Mouse (Mus musculus) hindbrain, embryonic 16.5 days (tissue): ENCODE measurements around the gene Pigq. TPM values are rescaled to one million over a fixed set of nuclear protein-coding genes. Genes with fewer than 3 reads are reported as not detected.
A peak's percentile ranks its signal among the peaks of the same experiment; 100 is the strongest.

Experiments used
- ATAC-seq: fragments of 200-750 bp; cut with Nextera tagmentation; 2 replicates; pipeline ENCODE4 v1.8.0; 2017; ENCODE audit warnings: moderate TSS enrichment, moderate library complexity
- H3K27ac ChIP-seq: fragments of 300-500 bp; sonication (generic); 2 replicates; pipeline ENCODE4 v1.5.1; 2014; ENCODE audit warnings: low read depth, mild to moderate bottlenecking, control low read depth, low read length, moderate library complexity
- H3K27me3 ChIP-seq: fragments of 300-500 bp; sonication (generic); replicated peaks from 2 replicates; pipeline ENCODE4 v1.6.1; 2014; ENCODE audit warnings: low read length; ENCODE audit not compliant: control insufficient read depth, insufficient read depth
- H3K36me3 ChIP-seq: fragments of 300-500 bp; sonication (generic); 2 replicates; pipeline ENCODE4 v1.6.1; 2014; ENCODE audit warnings: mild to moderate bottlenecking, low read length, moderate library complexity, mixed read lengths; ENCODE audit not compliant: control insufficient read depth, insufficient read depth
- H3K4me1 ChIP-seq: fragments of 300-500 bp; sonication (generic); 2 replicates; pipeline ENCODE4 v1.6.1; 2014; ENCODE audit warnings: low read depth, low read length; ENCODE audit not compliant: control insufficient read depth, insufficient read depth
- H3K4me2 ChIP-seq: fragments of 300-500 bp; sonication (generic); 2 replicates; pipeline ENCODE4 v1.6.1; 2014; ENCODE audit warnings: mild to moderate bottlenecking, low read length, control low read depth, moderate library complexity
- H3K4me3 ChIP-seq: fragments of 300-500 bp; sonication (generic); 2 replicates; pipeline ENCODE4 v1.5.1; 2014; ENCODE audit warnings: mild to moderate bottlenecking, low read length, control low read depth, moderate library complexity
- H3K9ac ChIP-seq: fragments of 300-500 bp; sonication (generic); 2 replicates; pipeline ENCODE4 v1.6.1; 2014; ENCODE audit warnings: low read depth, mild to moderate bottlenecking, control low read depth, low read length, moderate library complexity
- H3K9me3 ChIP-seq: fragments of 300-500 bp; sonication (generic); 2 replicates; pipeline ENCODE4 v1.6.1; 2014; ENCODE audit warnings: mild to moderate bottlenecking, low read length, moderate library complexity; ENCODE audit not compliant: control insufficient read depth
- WGBS: fragments of 180-500 bp; shearing (Covaris S2); extraction: QIAGEN DNeasy Blood & Tissue Kit; methylation state at CpG from one replicate; pipeline ENCODE4 v1.1.7; 2014; 5-methylcytosine and 5-hydroxymethylcytosine counted together
- polyA plus RNA-seq: library from polyadenylated mRNA; unstranded; fragments of >200 nt; fragmentation: Nextera tagmentation; extraction: Ambion mirVana; gene quantifications from 2 replicates; pipeline ENCODE4 v1.2.1, GENCODE M21; 2015

The Pigq gene
- polyA plus RNA-seq, 1 experiment from 2014 or later: 83.1 TPM

DNA sequence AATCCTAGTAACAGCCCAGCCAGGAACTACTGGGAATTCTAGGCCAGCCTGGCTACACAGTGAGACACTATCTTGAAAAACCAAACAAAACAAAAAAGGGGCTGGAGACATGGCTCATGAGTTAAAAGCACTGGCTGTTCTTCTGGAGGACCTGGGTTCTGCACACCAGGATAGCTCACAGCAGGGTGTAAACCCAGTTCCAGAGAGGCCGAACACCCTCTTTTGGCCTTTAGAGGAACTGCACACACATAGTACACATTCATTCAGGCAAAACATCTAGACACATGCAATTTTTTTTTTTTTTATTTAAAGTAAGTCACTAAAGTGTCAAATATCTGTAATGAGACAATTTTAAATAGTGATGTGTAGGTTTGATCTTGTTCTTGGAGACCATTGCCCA, 44.5 kb downstream of the Pigq start:
- Histone ChIP-seq H3K9me3 (no peaks in the 10 kb centered on the region), H3K27me3 (no peaks in the 10 kb centered on the region), H3K27ac (no peak overlapping the region), H3K4me1 (no peaks in the 10 kb centered on the region), H3K4me3 (no peak overlapping the region), H3K9ac (no peak overlapping the region), H3K36me3 (peaks cover 3% of the 10 kb centered on the region; the same call in 1 of the 2 replicates), H3K4me2 (no peak overlapping the region)
- 100% methylated on average over 1 of the region's 1 CpGs for WGBS
- ATAC-seq: no peak

DNA sequence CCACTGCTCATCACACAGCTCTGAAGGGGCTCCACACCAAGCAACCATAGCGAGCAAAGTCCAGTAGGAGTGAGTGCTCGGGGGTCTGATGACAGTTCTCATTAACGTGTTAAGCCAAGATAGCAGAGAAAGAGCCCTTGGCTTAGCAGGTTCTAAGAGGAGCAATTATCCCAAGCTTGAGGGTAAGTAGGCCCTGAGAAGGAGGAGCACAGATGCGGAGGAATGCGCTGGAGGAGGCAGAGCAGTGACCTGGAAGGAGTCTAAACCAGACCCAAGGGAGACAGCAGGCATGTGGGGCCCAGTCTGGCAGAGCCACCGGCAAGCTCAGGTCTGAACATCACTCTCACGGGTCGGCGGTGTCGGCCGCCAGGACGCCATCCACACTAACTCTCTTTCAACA, 48.8 kb downstream of the Pigq start:
- Histone ChIP-seq H3K9ac (no peak overlapping the region), H3K4me3 (no peak overlapping the region), H3K4me2 (no peak overlapping the region), H3K9me3 (no peaks in the 10 kb centered on the region), H3K36me3 (0 out of 2 replicates have a peak, but pooled peaks cover 3% of the 10 kb centered on the region), H3K27ac (0 out of 2 replicates have a peak overlapping the region, but pooled peaks have one; percentile 13), H3K4me1 (no peaks in the 10 kb centered on the region; the same call in none of the 2 replicates), H3K27me3 (no peaks in the 10 kb centered on the region)
- ATAC-seq: no peak
- WGBS: 68% methylated on average over 12 of the region's 12 CpGs

DNA sequence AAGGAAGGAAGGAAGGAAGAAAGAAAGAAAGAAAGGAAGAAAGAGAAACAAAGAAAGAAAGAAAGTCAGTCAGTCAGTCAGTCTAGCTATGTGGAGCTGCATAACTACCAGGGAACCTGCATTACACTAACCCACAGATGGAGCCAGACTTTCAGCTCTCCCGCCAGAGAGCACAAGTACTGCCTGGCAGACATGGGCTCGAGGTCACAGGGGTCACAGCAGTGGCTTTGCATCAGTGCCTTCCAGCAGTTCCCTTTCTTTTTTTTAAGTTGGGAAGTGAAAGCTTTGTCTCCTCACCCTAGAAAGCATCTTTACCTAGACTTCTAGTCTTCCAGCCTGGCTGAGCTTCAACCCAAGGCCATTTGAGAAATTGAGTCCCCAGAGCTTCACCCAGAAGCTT, 49.3 kb downstream of the Pigq start:
- ATAC-seq: no peak
- no peak overlapping the region for H3K27ac ChIP-seq
- H3K9ac ChIP-seq: no peak overlapping the region
- no peak overlapping the region for H3K4me3 ChIP-seq
- H3K4me1 ChIP-seq: no peaks in the 10 kb centered on the region; the same call in none of the 2 replicates
- H3K27me3 ChIP-seq: no peaks in the 10 kb centered on the region
- 32% methylated on average over 2 of the region's 2 CpGs for WGBS
- H3K4me2 ChIP-seq: no peak overlapping the region
- H3K9me3 ChIP-seq: no peaks in the 10 kb centered on the region
- H3K36me3 ChIP-seq: 0 out of 2 replicates have a peak, but pooled peaks cover under 1% of the 10 kb centered on the region

DNA sequence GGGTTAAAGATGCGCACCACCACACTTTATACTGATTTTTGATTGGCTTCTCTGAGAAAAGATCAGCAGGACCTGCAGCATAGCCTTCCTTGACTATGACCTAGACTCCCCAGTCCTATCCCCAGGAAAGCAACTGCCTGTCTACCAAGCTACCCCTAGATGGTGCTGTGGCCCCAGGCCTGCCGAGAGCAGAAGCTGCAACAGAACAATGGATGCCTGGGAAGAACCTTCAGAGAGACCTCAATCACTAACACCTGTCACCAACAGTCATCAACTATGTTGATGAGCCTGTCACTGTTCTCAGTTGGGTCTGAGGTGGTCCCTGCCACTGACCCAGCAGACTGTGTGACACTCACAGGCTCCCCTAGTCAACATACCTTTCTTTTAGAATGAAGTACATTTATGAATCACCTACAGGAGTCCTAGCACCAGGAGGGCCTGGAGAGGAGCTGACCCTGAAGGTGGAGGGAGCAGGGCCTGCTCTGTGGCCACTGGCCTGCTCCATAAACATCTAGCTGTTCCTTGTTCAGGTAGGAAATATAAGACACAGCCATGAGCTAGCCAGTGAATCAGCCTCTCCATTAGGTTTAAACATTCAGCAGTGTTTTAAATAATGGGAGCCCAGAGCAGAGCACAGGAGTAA, 50.6 kb downstream of the Pigq start:
- Histone ChIP-seq H3K4me1 (no peaks in the 10 kb centered on the region; the same call in none of the 2 replicates), H3K9me3 (no peaks in the 10 kb centered on the region), H3K4me3 (no peak overlapping the region), H3K27ac (peak overlapping the region; percentile 36; the same call in 1 of the 2 replicates), H3K27me3 (no peaks in the 10 kb centered on the region), H3K4me2 (no peak overlapping the region), H3K9ac (0 out of 2 replicates have a peak overlapping the region, but pooled peaks have one; percentile 2), H3K36me3 (no peaks in the 10 kb centered on the region; the same call in 1 of the 2 replicates)
- ATAC-seq: peak; percentile 78
- 28% methylated on average over 2 of the region's 2 CpGs for WGBS

DNA sequence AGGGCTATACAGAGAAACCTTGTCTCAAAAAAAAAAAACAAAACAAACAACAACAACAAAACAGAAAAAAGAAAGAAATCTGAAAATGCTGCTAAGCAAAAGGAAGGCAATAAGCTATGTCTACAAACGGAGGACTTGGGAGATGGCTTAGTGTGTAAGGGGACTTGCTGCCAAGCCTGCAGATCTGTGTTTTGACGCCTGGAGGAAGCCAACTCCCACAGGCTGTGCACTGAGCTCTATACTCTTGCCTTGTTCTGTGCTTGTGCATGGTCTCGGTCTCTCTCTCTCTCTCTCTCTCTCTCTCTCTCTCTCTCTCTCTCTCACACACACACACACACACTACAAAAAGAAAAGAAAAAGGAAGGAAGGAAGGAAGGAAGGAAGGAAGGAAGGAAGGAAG, 55.9 kb downstream of the Pigq start:
- no peak overlapping the region for H3K4me3 ChIP-seq
- peaks cover 4% of the 10 kb centered on the region; the same call in 1 of the 2 replicates for H3K36me3 ChIP-seq
- no peaks in the 10 kb centered on the region for H3K9me3 ChIP-seq
- H3K4me2 ChIP-seq: no peak overlapping the region
- no peaks in the 10 kb centered on the region for H3K27me3 ChIP-seq
- H3K4me1 ChIP-seq: no peaks in the 10 kb centered on the region
- 86% methylated on average over 3 of the region's 3 CpGs for WGBS
- no peak overlapping the region for H3K27ac ChIP-seq
- ATAC-seq: no peak
- no peak overlapping the region for H3K9ac ChIP-seq

DNA sequence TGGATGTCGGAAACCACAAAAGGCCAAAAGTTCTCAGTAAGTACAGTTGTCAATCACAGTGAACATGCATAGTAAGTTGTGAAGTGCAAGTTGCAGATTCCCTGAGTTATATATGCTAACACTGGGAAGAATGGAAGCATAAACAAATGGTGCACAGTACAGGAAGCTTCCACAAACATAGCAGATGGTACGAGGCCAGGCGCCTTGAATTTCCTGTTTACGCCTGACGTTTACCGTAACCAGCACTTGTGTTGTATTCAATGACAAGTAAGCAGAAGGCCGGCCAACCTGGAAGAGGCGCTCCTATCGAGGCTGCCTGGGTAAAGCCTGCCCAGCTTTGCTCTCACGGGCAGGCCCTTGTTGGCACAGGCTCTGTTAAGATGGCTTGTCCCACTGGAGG, 57.3 kb downstream of the Pigq start:
- no peak for ATAC-seq

DNA sequence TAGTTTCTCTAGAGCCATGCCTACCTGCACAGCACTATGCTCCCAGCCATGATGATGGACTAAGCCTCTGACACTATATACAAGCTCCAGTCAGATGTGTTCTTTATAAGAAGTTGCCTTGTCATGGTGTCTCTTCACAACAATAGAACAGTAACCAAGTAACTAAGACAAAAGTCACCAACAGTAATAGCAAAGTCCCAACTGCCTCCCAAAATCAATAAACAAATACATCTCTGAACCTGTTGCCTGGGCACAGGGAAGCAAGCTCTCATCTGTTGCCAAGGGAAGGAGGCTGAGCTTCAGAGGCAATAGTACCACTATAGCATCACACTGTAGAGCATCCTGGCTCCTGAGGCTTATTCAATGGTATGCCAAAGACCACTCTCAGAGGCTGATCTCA, 57.9 kb downstream of the Pigq start:
- no peak for ATAC-seq
- Histone ChIP-seq H3K4me1 (no peaks in the 10 kb centered on the region), H3K9ac (no peak overlapping the region), H3K27me3 (no peaks in the 10 kb centered on the region), H3K4me3 (no peak overlapping the region), H3K36me3 (peaks cover 10% of the 10 kb centered on the region; the same call in 1 of the 2 replicates), H3K4me2 (no peak overlapping the region), H3K9me3 (no peaks in the 10 kb centered on the region), H3K27ac (no peak overlapping the region)

More for the DNA sequence above, 57.3 kb downstream of the Pigq start:
- H3K9me3 ChIP-seq: no peaks in the 10 kb centered on the region
- no peak overlapping the region for H3K4me3 ChIP-seq
- H3K4me2 ChIP-seq: no peak overlapping the region
- H3K36me3 ChIP-seq: peaks cover 10% of the 10 kb centered on the region; the same call in 1 of the 2 replicates
- H3K27me3 ChIP-seq: no peaks in the 10 kb centered on the region
- 91% methylated on average over 10 of the region's 10 CpGs for WGBS
- H3K9ac ChIP-seq: no peak overlapping the region
- H3K4me1 ChIP-seq: no peaks in the 10 kb centered on the region
- no peak overlapping the region for H3K27ac ChIP-seq

DNA sequence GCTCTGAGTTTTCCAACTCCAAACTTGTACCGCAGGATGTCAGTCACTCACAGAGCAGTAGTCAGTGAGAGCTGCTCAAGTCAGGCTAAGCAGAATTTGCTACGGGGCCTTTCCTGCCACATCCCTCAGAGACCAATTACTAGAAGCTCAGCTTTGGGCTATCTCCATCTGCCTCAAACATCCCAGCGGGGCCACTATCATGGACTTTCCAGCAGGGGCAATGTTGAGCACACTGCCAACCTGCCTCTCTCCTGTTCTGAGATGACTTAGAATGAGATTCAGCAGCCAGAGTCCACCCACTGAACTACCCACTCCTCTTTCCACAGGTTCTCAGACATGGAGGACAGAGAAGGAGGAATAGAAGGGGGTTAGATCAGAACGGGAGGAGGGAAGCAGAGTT, 59.1 kb downstream of the Pigq start:
- H3K4me1 ChIP-seq: peaks cover 3% of the 10 kb centered on the region; the same call in 1 of the 2 replicates
- H3K4me2 ChIP-seq: no peak overlapping the region
- no peaks in the 10 kb centered on the region for H3K9me3 ChIP-seq
- no peak overlapping the region for H3K27ac ChIP-seq
- no peak overlapping the region for H3K4me3 ChIP-seq
- no peak overlapping the region for H3K9ac ChIP-seq
- no peak for ATAC-seq
- peaks cover 10% of the 10 kb centered on the region; the same call in 1 of the 2 replicates for H3K36me3 ChIP-seq
- WGBS: 69% methylated on average over 4 of the region's 4 CpGs
- no peaks in the 10 kb centered on the region for H3K27me3 ChIP-seq

DNA sequence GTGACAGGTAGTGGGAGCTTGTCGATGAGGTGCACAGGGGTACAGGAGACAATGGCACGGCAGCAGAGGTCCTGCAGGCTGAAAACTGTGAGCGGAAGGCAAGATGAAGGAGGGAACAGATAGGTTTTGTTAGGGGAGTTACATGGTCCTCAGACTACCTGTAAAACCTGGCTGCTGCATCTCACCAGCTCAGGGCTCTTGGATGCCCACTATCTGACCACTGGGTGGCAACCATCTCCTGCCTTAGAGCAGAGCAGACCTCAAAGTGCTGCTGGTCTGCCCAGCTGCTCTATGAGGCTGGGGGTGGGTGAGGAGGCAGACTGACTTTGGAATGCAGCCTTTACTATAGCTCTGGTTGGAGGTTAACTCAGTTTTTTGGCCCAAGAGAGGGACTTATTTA, 60.9 kb downstream of the Pigq start:
- H3K9me3 ChIP-seq: no peaks in the 10 kb centered on the region
- H3K4me2 ChIP-seq: no peak overlapping the region
- WGBS: 93% methylated on average over 3 of the region's 3 CpGs
- H3K9ac ChIP-seq: no peak overlapping the region
- H3K27me3 ChIP-seq: no peaks in the 10 kb centered on the region
- peaks cover 15% of the 10 kb centered on the region for H3K36me3 ChIP-seq
- H3K4me3 ChIP-seq: no peak overlapping the region
- peaks cover 6% of the 10 kb centered on the region; the same call in 1 of the 2 replicates for H3K4me1 ChIP-seq
- H3K27ac ChIP-seq: no peak overlapping the region
- no peak for ATAC-seq
